Mouse (Mus musculus) thymus, adult 2 months (tissue): ENCODE results near the gene 1700125H20Rik. TPM values are rescaled to one million over a fixed set of nuclear protein-coding genes. Genes with fewer than 3 reads are reported as not detected.

Experiments used
- DNase-seq: peaks from one replicate; pipeline ENCODE4 v3.0.0; 2021
- H3K27ac ChIP-seq: fragments of 200-500 bp; 2 replicates; pipeline ENCODE4 v1.5.1; 2012; ENCODE audit warnings: low read length, control low read depth; ENCODE audit not compliant: control insufficient read depth, insufficient read depth
- H3K27me3 ChIP-seq: fragments of 200-500 bp; 2 replicates; pipeline ENCODE4 v1.6.1; 2012; ENCODE audit warnings: mild to moderate bottlenecking, low read length, moderate library complexity, mixed read lengths; ENCODE audit not compliant: control insufficient read depth, insufficient read depth
- H3K36me3 ChIP-seq: fragments of 200-500 bp; 2 replicates; pipeline ENCODE4 v1.6.1; 2012; ENCODE audit warnings: mild to moderate bottlenecking, low read length, moderate library complexity; ENCODE audit not compliant: control insufficient read depth, insufficient read depth
- H3K4me1 ChIP-seq: fragments of 200-500 bp; replicated peaks from 2 replicates; pipeline ENCODE4 v1.6.1; 2012; ENCODE audit warnings: low read length; ENCODE audit not compliant: control insufficient read depth, insufficient read depth
- H3K4me3 ChIP-seq: fragments of 200-500 bp; 2 replicates; pipeline ENCODE4 v1.5.1; 2012; ENCODE audit warnings: mild to moderate bottlenecking, low read length, control low read depth, moderate library complexity; ENCODE audit not compliant: control insufficient read depth, insufficient read depth
- CTCF ChIP-seq: fragments of 200-500 bp; IDR thresholded peaks from 2 replicates; pipeline ENCODE4 v1.5.1; 2012; ENCODE audit warnings: mild to moderate bottlenecking, control low read depth, low read length, moderate library complexity, borderline replicate concordance; ENCODE audit not compliant: control insufficient read depth, poor library complexity, insufficient read depth; ENCODE audit errors: extremely low read depth
- POLR2A ChIP-seq: fragments of 200-500 bp; IDR thresholded peaks from 2 replicates; pipeline ENCODE4 v1.6.1; 2012; ENCODE audit warnings: mild to moderate bottlenecking, low read length, control low read depth, moderate library complexity; ENCODE audit not compliant: control insufficient read depth, poor library complexity, insufficient read depth; ENCODE audit errors: extremely low read depth
- WGBS: fragments of 180-500 bp; shearing (Covaris S2); methylation state at CpG from one replicate; pipeline ENCODE4 v1.1.7; 2018; 5-methylcytosine and 5-hydroxymethylcytosine counted together
- polyA plus RNA-seq: library from polyadenylated mRNA; depleted of rRNA; stranded (reverse); fragments of >200 nt; gene quantifications from 2 replicates; pipeline ENCODE4 v1.2.3, GENCODE M21; 2012; rRNA removed

The 1700125H20Rik gene
- polyA plus RNA-seq: not detected in 2 replicates

- DNase-seq: peak; percentile 89
- TF ChIP-seq POLR2A: no peak
- TF ChIP-seq CTCF: peak; percentile 87; the same call in 1 of the 2 replicates
- Histone ChIP-seq H3K4me3 (no peak within 1 kb of the TSS), H3K27ac (no peak within 1 kb of the TSS), H3K4me1 (0 out of 2 replicates have a peak, but pooled peaks cover 2% of the 10 kb centered on the region), H3K27me3 (no peaks in the 10 kb centered on the region), H3K36me3 (no peaks in the 10 kb centered on the region)
- 20% methylated on average over 21 of the region's 21 CpGs for WGBS
Measured at GRCm38 (mm10) chr11:85170058-85170740, at the start of gene 1700125H20Rik. 1700125H20Rik (plus strand) TSS chr11:85170404.

GRCm38 (mm10) chr11:85122073-85122472, 48.1 kb upstream of the 1700125H20Rik start:
- Histone ChIP-seq H3K27me3 (no peaks in the 10 kb centered on the region), H3K27ac (no peak overlapping the region), H3K36me3 (no peaks in the 10 kb centered on the region), H3K4me1 (no peaks in the 10 kb centered on the region), H3K4me3 (no peak overlapping the region)
- 94% methylated on average over 1 of the region's 1 CpGs for WGBS
- TF ChIP-seq CTCF (no peak), POLR2A (no peak)
- no peak for DNase-seq

DNA sequence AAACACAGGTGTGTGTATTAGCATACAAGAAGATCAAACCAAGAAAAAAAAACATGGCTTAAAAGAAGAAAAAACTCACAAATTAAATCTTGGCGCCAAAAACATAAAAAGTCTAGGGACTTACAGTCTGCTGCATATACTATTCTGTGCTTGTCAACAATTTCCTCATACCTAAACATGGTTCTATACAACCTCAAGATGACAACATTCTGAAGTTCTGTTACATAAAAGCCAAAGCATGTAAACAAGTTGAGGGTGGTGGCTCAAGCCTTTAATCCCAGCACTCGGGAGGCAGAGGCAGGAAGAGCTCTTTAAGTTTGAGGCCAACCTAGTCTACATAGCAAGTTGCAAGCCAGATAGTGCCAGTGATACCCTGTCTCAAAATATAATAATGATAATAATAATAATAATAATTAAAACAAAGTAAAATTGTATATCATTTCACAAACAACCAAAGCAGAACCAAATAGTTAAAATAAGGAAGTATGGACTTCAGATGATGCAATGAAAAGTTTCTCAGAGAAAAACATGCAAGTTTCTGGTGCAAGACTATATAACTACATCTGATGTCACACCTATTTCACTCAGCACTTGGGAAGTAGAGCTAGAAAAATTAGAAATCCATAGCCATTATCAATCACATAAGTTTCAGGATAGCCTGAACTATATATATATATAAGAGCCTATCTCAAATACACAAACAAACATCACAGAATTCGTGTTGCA, 46.8 kb upstream of the 1700125H20Rik start:
- WGBS: 81% methylated on average over 3 of the region's 3 CpGs
- no peak overlapping the region for H3K4me3 ChIP-seq
- H3K36me3 ChIP-seq: no peaks in the 10 kb centered on the region
- no peaks in the 10 kb centered on the region for H3K27me3 ChIP-seq
- TF ChIP-seq POLR2A: no peak
- H3K4me1 ChIP-seq: no peaks in the 10 kb centered on the region
- DNase-seq: no peak
- no peak overlapping the region for H3K27ac ChIP-seq

DNA sequence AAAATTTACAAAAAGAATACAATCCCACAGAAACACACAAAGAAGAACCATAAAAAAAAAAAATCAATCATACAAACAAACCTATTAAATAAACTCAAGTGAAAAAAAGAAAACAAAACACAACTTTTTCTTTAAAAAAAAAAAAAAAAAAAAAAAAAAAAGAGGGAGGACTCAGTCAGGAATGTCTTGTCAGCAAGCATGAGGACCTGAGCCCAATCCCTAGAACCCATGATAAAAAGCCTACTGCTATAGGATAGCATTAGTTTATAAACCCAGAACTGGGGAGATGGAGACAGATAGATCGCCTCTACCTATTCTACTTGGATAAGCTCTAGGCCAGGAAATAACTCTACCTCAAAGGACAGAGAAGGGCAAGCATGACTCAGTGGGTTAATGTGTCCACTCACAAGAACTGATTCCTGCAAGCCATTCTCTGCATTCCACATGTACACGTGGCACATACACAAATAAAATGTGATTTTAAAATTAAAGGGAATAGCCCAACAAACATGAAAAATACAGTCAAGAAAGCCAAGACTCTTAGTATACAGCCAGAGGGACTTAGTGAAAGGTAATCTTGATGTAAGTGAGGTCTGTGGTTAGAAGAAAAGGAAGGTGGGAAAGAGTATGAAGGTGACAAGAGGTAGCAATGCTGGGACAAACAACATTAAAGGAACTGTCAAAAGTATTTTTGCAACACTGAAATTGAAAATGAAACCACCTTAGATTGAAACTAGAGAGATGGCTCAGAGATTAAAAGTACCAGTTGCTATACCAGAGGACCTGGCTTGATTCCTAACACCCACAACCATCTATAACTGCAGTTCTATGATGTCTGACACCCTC, 43.7 kb upstream of the 1700125H20Rik start:
- DNase-seq: no peak
- WGBS: 54% methylated on average over 2 of the region's 2 CpGs

DNA sequence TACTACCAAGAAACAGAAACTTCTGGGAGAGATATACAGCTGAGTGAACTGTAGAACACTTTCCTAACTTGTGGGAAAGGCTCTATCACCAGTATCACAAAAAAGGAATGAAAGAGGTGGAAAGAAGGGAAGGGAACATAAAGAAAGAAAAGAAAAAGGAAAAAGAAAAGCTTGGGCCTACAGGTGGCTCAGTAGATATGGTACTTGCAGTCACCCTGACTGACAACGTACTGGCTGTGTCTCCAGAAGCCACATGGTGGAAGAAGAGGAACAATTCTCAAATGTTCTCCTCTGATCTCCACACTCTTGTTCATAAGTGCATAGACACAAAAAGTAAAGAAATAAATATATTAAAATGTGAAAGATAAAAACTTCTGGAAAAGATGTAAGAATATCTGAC, 41.3 kb upstream of the 1700125H20Rik start:
- TF ChIP-seq CTCF (no peak), POLR2A (no peak)
- no peak overlapping the region for H3K27ac ChIP-seq
- no peaks in the 10 kb centered on the region for H3K36me3 ChIP-seq
- H3K4me1 ChIP-seq: no peaks in the 10 kb centered on the region
- H3K4me3 ChIP-seq: no peak overlapping the region
- WGBS: 72% methylated on average over 1 of the region's 1 CpGs
- no peak for DNase-seq
- no peaks in the 10 kb centered on the region for H3K27me3 ChIP-seq

More for the DNA sequence above, 43.7 kb upstream of the 1700125H20Rik start:
- Histone ChIP-seq H3K4me1 (no peaks in the 10 kb centered on the region), H3K27me3 (no peaks in the 10 kb centered on the region), H3K4me3 (no peak overlapping the region), H3K36me3 (no peaks in the 10 kb centered on the region), H3K27ac (no peak overlapping the region)
- TF ChIP-seq CTCF (no peak), POLR2A (no peak)

DNA sequence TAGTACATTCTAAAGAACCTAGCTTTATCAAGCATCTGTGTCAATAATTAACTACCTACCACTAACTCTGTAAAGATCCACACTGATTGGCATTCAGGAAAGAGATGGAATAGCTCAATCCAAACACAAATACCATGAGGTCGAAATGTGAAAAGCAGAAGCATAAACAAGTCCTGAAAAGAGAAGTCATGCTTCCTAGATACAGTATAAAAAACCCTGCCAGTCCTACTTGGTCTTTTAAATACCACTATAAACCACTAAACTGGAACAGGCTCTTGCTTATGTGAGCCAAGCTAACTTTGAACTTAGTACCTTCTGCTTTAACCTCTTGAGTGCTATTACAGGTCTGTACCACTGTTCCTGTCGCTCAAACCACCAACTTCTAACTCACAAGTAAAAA, 38.7 kb upstream of the 1700125H20Rik start:
- TF ChIP-seq POLR2A: no peak
- TF ChIP-seq CTCF: no peak
- WGBS: 42% methylated on average over 2 of the region's 2 CpGs
- Histone ChIP-seq H3K4me1 (no peaks in the 10 kb centered on the region), H3K27ac (no peak overlapping the region), H3K4me3 (no peak overlapping the region), H3K36me3 (no peaks in the 10 kb centered on the region), H3K27me3 (no peaks in the 10 kb centered on the region)
- DNase-seq: no peak
